Mouse (Mus musculus): ENCODE data around the gene Camkk2.

The Camkk2 gene

DNA sequence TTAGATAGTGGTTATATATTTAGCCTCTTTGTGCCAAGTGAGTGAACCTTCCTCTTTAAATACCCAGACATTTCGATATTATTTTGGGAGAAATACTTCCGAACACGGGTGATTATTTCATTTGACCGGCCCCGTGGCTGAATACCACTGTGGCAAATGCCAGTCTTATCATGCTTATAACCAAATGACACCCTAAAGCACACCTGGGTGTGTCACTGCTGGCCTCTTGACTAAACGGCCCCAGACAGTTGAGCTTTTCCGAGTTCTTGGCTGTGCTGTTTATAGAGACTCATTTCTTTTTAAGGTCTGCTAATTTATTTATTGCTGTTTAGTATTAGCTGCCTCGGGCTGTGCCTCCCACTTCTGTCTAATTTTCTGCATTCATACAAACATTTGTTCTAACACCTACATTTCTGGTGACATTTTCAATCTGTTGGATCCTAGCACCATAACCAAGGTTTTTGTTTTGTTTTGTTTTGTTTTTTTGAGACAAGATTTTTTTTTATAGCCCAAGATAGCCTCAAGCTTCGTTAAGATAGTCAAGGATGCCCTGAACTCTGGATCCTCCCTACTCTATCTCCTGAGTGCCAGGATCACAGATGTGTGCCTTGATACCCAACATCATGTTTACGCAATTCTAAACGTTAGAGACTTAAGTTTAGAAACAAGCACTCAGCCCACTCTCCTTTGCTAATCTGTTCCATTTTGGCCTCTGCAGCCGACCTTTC is 78.9 kb downstream of the Camkk2 start:
- no peak for DNase-seq (ENCODE audit: inconsistent ontology term)

DNA sequence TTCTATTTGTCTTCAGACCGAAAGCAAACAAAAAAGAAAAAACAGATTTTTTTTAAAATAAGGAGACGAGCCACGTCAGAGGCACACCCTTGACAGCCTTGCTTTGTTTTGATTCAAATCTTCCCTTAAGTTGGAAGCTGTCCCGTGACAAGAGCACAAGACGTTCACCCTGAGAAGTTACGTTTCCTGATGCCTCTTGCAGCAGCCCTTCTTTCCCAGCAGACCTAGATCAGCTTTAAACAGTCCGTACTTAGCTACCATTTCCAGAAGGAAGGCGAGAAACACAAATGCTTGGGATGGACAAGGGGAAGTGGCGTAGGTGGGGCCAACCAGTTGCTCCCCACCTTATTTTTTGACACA is 80.5 kb downstream of the Camkk2 start:
- DNase-seq (ENCODE audit: inconsistent ontology term): no peak

DNA sequence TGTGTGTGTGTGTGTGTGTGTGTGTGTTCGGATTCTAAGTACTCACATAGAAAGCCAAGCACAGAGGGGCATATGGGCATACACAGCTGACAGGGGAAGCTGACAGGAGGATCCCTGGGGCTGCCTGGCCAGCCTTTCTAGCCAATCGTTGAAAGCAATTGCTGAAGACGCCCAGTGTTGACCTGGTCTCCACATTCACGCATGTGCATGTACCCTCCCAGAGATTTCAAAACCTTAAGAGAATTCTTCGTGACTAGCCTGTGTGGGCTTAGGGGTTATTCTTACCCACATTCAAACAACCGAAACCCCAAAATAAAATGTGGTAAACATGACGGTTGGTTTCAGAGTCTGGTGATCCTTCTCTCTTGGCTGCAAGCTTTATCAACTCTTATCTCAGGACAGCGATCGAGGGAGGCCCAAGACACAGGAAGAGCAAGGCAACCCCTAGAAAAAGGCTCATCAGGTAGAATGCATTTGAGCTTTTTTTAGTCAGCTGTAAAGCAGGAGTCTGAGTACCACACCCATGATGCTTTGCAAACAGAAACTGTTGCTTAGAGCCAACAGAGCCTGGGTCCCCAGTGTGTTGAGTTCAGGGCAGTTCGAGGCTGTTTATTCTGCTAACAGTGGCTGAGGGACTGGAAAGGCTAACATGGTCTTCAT is 81.0 kb downstream of the Camkk2 start:
- DNase-seq (ENCODE audit: inconsistent ontology term): no peak

DNA sequence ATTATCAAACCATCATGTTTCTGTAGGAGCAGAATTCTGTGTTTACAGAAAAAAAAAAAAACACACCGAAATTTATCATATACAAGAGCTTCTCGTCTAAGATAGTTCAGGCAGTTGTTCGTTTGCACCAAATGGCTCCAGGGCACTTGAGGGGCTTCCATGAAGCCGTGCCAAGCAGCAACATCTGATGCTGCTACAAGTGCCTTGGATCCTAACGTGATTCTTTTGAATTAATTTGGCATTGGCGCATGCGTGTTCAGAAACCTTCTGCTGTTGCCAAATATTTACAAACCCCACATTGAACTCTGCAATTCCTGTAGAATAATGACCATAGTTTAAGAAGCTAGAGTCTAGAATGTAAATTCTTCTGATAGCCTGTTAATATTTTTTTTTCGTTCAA is 83.7 kb downstream of the Camkk2 start:
- no peak for DNase-seq (ENCODE audit: inconsistent ontology term)

DNA sequence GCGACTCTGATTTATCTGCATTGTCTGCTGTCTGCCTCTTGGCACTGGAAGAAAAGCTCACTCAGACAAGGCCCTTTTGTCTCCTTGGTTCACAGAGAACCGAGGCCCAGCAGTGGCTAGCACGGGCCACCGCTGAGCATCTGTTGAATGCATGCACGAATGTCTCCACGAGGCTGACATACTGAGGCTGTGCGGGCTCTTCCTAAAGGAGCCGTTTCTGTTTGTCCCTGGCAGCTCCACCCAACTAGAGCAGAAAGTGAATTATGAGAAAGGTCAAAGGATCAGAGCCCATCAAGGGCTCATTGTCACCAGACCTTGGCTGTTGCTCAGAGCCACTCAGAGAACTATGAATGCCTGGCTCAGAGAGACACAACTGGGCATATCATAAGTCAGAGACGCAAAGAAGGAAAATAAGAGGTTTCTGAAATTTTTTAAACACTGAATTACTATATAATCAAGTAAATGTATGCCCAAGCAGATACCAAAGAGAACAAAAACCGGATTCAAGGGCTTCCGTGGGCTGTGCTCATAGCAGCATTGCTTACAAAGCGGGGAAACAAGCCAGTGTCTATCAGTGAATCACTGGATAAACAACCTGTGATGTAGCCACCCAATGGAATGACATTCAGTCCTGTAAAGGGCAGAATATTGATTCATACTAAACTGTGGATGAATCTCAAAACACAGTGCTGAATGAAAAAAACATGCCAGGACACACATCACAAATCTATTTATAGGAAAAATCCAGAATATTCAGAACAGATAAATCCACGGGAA is 85.6 kb downstream of the Camkk2 start:
- DNase-seq (ENCODE audit: inconsistent ontology term): peak; percentile 90

DNA sequence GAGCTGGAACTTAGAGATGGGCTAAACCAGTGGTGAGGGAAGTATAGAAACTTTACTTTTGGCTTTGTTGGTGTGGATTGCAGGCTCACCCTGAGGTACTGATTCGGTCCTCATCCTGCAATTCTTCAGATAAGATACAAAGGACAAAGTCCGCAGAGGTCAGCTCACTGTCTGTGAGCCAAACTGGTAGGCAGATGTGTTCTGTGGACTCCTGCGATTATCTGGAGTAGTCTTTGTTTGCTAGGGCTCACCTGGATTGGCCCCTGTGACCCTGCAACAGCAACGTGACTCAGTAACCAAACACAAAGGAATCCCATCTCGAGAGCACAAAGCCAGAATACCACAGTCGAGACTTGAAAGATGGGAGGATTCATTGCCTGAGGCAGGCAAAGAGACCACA is 88.7 kb downstream of the Camkk2 start:
- no peak for DNase-seq (ENCODE audit: inconsistent ontology term)

DNA sequence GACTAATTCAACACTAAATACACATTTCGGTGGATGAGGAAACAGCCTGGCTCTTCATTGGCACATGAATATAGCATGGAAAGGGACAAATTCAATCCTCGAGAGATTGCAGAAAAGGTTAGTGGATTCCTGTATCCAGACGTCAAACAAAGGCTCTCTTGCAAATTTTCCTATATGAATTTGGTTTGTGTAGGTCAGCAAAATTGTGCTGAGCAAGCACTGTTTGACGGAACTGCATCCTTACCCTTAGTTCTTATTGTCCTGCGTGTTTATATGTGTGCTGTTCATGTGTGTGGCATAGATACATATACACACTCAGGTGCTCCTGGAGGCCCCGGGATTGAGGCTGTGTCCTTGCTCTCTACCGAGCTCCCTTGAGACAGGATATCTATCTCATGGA is 90.1 kb downstream of the Camkk2 start:
- no peak for DNase-seq (ENCODE audit: inconsistent ontology term)

DNA sequence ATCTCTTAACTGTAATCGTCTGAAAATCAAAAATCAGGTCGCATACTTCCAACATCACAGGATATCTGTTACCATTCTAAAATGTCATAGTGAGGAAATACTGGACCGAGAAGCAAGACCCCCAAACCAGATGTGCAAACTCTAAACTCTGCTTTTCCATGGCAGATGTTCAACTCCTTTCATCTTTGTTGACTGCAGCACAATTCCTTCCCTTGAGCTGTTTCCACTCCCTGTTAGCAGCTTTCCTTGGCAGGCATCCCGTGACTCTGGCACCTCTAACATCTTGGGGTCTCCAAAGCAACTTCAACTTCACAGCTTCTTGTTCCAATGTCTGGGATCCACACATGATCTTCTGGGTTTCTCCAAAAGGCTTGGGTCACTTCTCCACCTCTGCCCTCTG is 91.8 kb downstream of the Camkk2 start:
- no peak for DNase-seq (ENCODE audit: inconsistent ontology term)

DNA sequence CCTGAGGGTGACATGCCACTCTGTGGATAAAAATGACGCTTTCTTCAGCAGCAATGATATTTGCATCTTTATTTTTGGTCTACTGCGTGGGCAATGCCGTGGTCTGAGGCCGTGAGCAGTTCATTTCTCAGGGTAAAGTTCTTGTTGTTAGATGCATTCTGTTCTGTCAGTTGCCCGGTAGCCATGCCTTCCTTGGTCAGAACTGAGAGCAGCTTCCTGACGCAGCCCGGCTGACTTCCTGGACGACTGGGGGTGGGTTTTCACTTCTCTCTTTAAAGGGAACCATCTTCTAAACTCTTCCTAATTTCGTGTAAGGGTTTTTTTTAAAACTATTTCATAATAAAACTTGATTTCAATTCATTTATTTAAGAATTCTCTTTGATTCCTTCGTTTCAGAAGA is 95.3 kb downstream of the Camkk2 start:
- DNase-seq (ENCODE audit: inconsistent ontology term): no peak

DNA sequence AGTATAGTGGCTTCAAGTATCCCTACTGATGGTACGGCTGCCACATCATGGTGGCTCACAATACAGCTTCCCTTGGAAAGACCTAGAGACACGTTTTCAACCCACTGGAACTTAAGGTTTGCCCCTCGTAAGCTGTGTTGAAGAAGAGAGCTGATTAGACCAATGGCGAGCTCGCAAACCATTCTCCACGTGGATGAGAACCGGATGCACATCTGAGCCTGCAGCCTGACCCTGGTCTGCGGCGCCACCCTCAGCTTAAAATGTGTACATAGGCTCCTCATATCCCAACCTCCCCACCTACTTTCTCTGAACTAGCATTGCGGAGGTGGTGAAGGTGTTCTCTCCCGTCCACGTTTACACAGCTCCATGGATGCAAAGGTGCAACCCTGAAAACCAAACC is 97.9 kb downstream of the Camkk2 start:
- no peak for DNase-seq (ENCODE audit: inconsistent ontology term)
